Mouse (Mus musculus): ENCODE measurements around the gene Txnrd2.

The Txnrd2 gene

GRCm38 (mm10) chr16:18417491-18417890, 8.7 kb upstream of the Txnrd2 start:
- DNase-seq (ENCODE audit: low spot score): no peak

- no peak for DNase-seq (ENCODE audit: low spot score)
Measured at GRCm38 (mm10) chr16:18418756-18419602, 7.2 kb upstream of the Txnrd2 start.

GRCm38 (mm10) chr16:18419603-18420026, 6.6 kb upstream of the Txnrd2 start:
- no peak for DNase-seq (ENCODE audit: low spot score)

GRCm38 (mm10) chr16:18420571-18420970, 5.6 kb upstream of the Txnrd2 start:
- no peak for DNase-seq (ENCODE audit: low spot score)

GRCm38 (mm10) chr16:18423203-18423914, 2.8 kb upstream of the Txnrd2 start:
- DNase-seq (ENCODE audit: low spot score): no peak

GRCm38 (mm10) chr16:18423915-18424265, 2.3 kb upstream of the Txnrd2 start:
- no peak for DNase-seq (ENCODE audit: low spot score)

GRCm38 (mm10) chr16:18424364-18425045, 1.7 kb upstream of the Txnrd2 start:
- DNase-seq (ENCODE audit: low spot score): no peak

- DNase-seq (ENCODE audit: low spot score): no peak
Measured at GRCm38 (mm10) chr16:18425475-18426214, 539 bp upstream of the Txnrd2 start.

GRCm38 (mm10) chr16:18426802-18427280, 657 bp downstream of the Txnrd2 start, which contains the start of gene Comt:
Gene Comt (minus strand): TSS chr16:18426852.
- no peak for DNase-seq (ENCODE audit: low spot score)

- no peak for DNase-seq (ENCODE audit: low spot score)
Measured at GRCm38 (mm10) chr16:18428011-18428515, 1.9 kb downstream of the Txnrd2 start.

- no peak for DNase-seq (ENCODE audit: low spot score)
Measured at GRCm38 (mm10) chr16:18428516-18429042, 2.4 kb downstream of the Txnrd2 start.

GRCm38 (mm10) chr16:18429641-18430040, 3.5 kb downstream of the Txnrd2 start:
- no peak for DNase-seq (ENCODE audit: low spot score)

GRCm38 (mm10) chr16:18430641-18431212, 4.5 kb downstream of the Txnrd2 start:
- DNase-seq (ENCODE audit: low spot score): no peak

GRCm38 (mm10) chr16:18433341-18433920, 7.2 kb downstream of the Txnrd2 start:
- no peak for DNase-seq (ENCODE audit: low spot score)

GRCm38 (mm10) chr16:18436128-18436527, 9.9 kb downstream of the Txnrd2 start:
- DNase-seq (ENCODE audit: low spot score): no peak

GRCm38 (mm10) chr16:18443385-18443841, 17.2 kb downstream of the Txnrd2 start:
- peak; percentile 98 for DNase-seq (ENCODE audit: low spot score)

- no peak for DNase-seq (ENCODE audit: low spot score)
Measured at GRCm38 (mm10) chr16:18447243-18447642, 21.1 kb downstream of the Txnrd2 start.

- no peak for DNase-seq (ENCODE audit: low spot score)
Measured at GRCm38 (mm10) chr16:18448104-18448503, 21.9 kb downstream of the Txnrd2 start.

GRCm38 (mm10) chr16:18449005-18449404, 22.8 kb downstream of the Txnrd2 start:
- DNase-seq (ENCODE audit: low spot score): no peak

- peak; percentile 54 for DNase-seq (ENCODE audit: low spot score)
Measured at GRCm38 (mm10) chr16:18451486-18452181, 25.4 kb downstream of the Txnrd2 start.

Data from retina, embryonic 14.5 days (tissue).